In genomic region chr7:100894057-100894832, GRCm38 (mm10) we compare ENCODE assay signal across 9 mouse cellular contexts. TPM values are rescaled to one million over a fixed set of nuclear protein-coding genes. Genes with fewer than 3 reads are reported as not detected.
A peak's percentile ranks its signal among the peaks of the same experiment; 100 is the strongest.
DNase-seq lines count a peak whose midpoint lies in the region; ATAC-seq and TF ChIP-seq lines count a peak whose summit lies in the region.
"Had no signal": no experiment of that assay in that cellular context is flagged by ENCODE, and none has a peak within 500 bp of the region (broad histone marks: within the 10 kb centered on the region; RNA-seq: fewer than 3 reads in every experiment).

No protein-coding gene starts in this region.

- TF ChIP-seq CTCF in liver, postnatal 0 days (IDR thresholded peaks at IDR 0.05; ENCODE audit: low read depth): no peak

- peaks cover 4% of the 10 kb centered on the region; the same call in 1 of the 2 replicates for H3K4me1 ChIP-seq in liver, postnatal 0 days (ENCODE audit: insufficient read depth)

- H3K27me3 ChIP-seq in liver, postnatal 0 days (ENCODE audit: insufficient read depth, low read length): 0 out of 2 replicates have a peak, but pooled peaks cover 11% of the 10 kb centered on the region

- peak; percentile 61 for DNase-seq in layer of hippocampus, adult 11-12 months (ENCODE audit: low spot score)
- no peak for DNase-seq in layer of hippocampus, adult 9-10 months (ENCODE audit: low spot score)
- DNase-seq in cerebellum, adult 18-20 months: peak; percentile 69 to 79
- peak; percentile 61 to 66 for DNase-seq in frontal cortex, postnatal 10 days (ENCODE audit: low spot score in 2 of 2)
- DNase-seq in kidney, postnatal 4 days: peak; percentile 49 to 66
- no peak for DNase-seq in liver, postnatal 0 days
- DNase-seq in right cerebral cortex, postnatal 36 days (ENCODE audit: low spot score in 2 of 2): peak; percentile 53 to 60
- no peak for DNase-seq in urinary bladder, postnatal 25 days (ENCODE audit: low spot score)

- peak overlapping the region; percentile 90 for H3K4me2 ChIP-seq in liver, postnatal 0 days (ENCODE audit: low read depth, low read length)

- H3K4me3 ChIP-seq in liver, postnatal 0 days (ENCODE audit: low read depth, low read length): peak overlapping the region; percentile 51
- H3K4me3 ChIP-seq: myocyte had no signal

- H3K9me3 ChIP-seq in liver, postnatal 0 days (ENCODE audit: low read length): no peaks in the 10 kb centered on the region

- TF ChIP-seq EP300 in liver, postnatal 0 days (IDR thresholded peaks at IDR 0.05; ENCODE audit: low read depth): no peak

- 6% methylated on average over 48 of the region's 53 CpGs for WGBS in liver, postnatal 0 days (ENCODE audit: insufficient replicate concordance)

- ATAC-seq in liver, postnatal 0 days: 0 out of 2 replicates have a peak, but pooled peaks have one; percentile 7

- H3K9ac ChIP-seq in liver, postnatal 0 days (replicated peaks): peak overlapping the region; percentile 58

- no peaks in the 10 kb centered on the region for H3K36me3 ChIP-seq in liver, postnatal 0 days (replicated peaks; ENCODE audit: insufficient read depth, low read length)

- no peak overlapping the region for H3K27ac ChIP-seq in liver, postnatal 0 days (ENCODE audit: low read depth)

RNA-seq across cellular contexts. Expression of gene Relt, which starts 31.0 kb away (rescaled TPM):
- 6.9 and 7.5 TPM in 2 replicates for polyA plus RNA-seq in liver, postnatal 0 days (2015; fragmentation: Nextera tagmentation; extraction: Ambion mirVana)

RNA-seq across cellular contexts. Expression of gene Arhgef17, which starts 37.7 kb away (rescaled TPM):
- polyA plus RNA-seq in liver, postnatal 0 days (2015; fragmentation: Nextera tagmentation; extraction: Ambion mirVana): 0.35 and 0.38 TPM in 2 replicates

Comparison
In these comparisons a context has a peak if more than half of its experiments do, and no peak if none do; other contexts are left out.
1. DNase-seq: peak in layer of hippocampus, adult 11-12 months (single experiment), cerebellum, adult 18-20 months (2 of 2), frontal cortex, postnatal 10 days (2 of 2), kidney, postnatal 4 days (2 of 2) and right cerebral cortex, postnatal 36 days (2 of 2); none in layer of hippocampus, adult 9-10 months (single experiment), liver, postnatal 0 days (single experiment) and urinary bladder, postnatal 25 days (single experiment).